Comparison of ENCODE assay signal across 13 mouse cellular contexts in the genomic region with DNA sequence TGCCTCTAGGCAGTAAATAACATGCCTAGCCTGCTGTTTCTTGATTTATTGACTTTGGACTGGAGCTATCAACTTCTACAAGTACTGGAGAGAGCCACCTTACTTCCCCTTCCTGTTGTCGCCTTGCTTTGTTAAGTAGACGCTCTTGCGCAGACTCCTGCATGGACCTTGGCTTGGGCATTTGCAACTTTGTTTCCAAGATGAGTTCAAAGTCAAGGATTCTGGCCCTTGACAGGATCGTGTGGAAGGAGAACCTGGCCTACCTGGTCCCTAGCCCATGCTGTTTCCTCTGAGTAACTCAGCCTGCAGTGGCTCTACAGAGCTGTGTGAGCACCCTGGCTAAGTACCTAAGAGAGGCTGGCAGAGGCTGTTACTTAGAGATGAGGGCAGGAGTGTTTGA. TPM values are rescaled to one million over a fixed set of nuclear protein-coding genes. Genes with fewer than 3 reads are reported as not detected.
DNase-seq lines count a peak whose midpoint lies in the region; ATAC-seq and TF ChIP-seq lines count a peak whose summit lies in the region.
"Had no signal": no experiment of that assay in that cellular context is flagged by ENCODE, and none has a peak within 500 bp of the region (broad histone marks: within the 10 kb centered on the region; RNA-seq: fewer than 3 reads in every experiment).

No protein-coding gene starts in this region.

- H3K9me3 ChIP-seq in liver, postnatal 0 days (ENCODE audit: low read length): no peaks in the 10 kb centered on the region
- H3K9me3 ChIP-seq in stomach, embryonic 16.5 days (replicated peaks; ENCODE audit: control insufficient read depth, low read length): no peaks in the 10 kb centered on the region
- H3K9me3 ChIP-seq: forebrain, embryonic 15.5 days; midbrain, embryonic 13.5 days had no signal

- no peaks in the 10 kb centered on the region for H3K27me3 ChIP-seq in liver, postnatal 0 days (ENCODE audit: insufficient read depth, low read length)
- H3K27me3 ChIP-seq in stomach, embryonic 16.5 days (ENCODE audit: control insufficient read depth, insufficient read depth, low read length): no peaks in the 10 kb centered on the region
- H3K27me3 ChIP-seq: forebrain, embryonic 15.5 days; midbrain, embryonic 13.5 days; Patski had no signal

- no peak for ATAC-seq in liver, postnatal 0 days
- ATAC-seq in stomach, embryonic 16.5 days (ENCODE audit: insufficient read depth, low FRiP score): no peak
- ATAC-seq: forebrain, embryonic 15.5 days; Patski had no signal

- TF ChIP-seq CTCF in layer of hippocampus, adult 2 months (conservative IDR thresholded peaks at IDR 0.05): no peak
- TF ChIP-seq CTCF in liver, postnatal 0 days (IDR thresholded peaks at IDR 0.05; ENCODE audit: low read depth): no peak

- peak overlapping the region; percentile 70; the same call in 1 of the 2 replicates for H3K27ac ChIP-seq in layer of hippocampus, adult 2 months
- H3K27ac ChIP-seq in liver, postnatal 0 days (ENCODE audit: low read depth): peak overlapping the region; percentile 61
- peak overlapping the region; percentile 60 for H3K27ac ChIP-seq in stomach, embryonic 16.5 days (ENCODE audit: low read length)
- H3K27ac ChIP-seq: forebrain, embryonic 15.5 days; midbrain, embryonic 13.5 days had no signal

- H3K9ac ChIP-seq in liver, postnatal 0 days (replicated peaks): no peak overlapping the region
- H3K9ac ChIP-seq in stomach, embryonic 16.5 days (ENCODE audit: low read length): no peak overlapping the region
- H3K9ac ChIP-seq: forebrain, embryonic 15.5 days; midbrain, embryonic 13.5 days had no signal

- DNase-seq in layer of hippocampus, adult 2 months (ENCODE audit: low spot score in 2 of 2): no peak
- DNase-seq in layer of hippocampus, postnatal 36 days: no peak
- DNase-seq in kidney, adult 9 months: peak; percentile 83
- no peak for DNase-seq in liver, postnatal 0 days
- DNase-seq in cerebellum, postnatal 10 days: no peak
- no peak for DNase-seq in right cerebral cortex, adult 18-20 months
- DNase-seq in natural killer cell, adult 2 months (ENCODE audit: low spot score in 2 of 2): no peak
- DNase-seq: cerebellum, adult 8-10 months had no signal

- H3K36me3 ChIP-seq in liver, postnatal 0 days (replicated peaks; ENCODE audit: insufficient read depth, low read length): no peaks in the 10 kb centered on the region
- no peaks in the 10 kb centered on the region for H3K36me3 ChIP-seq in stomach, embryonic 16.5 days (ENCODE audit: control insufficient read depth, insufficient read depth, low read length)
- H3K36me3 ChIP-seq: forebrain, embryonic 15.5 days; midbrain, embryonic 13.5 days had no signal

- H3K4me1 ChIP-seq in liver, postnatal 0 days (ENCODE audit: insufficient read depth): peaks cover 53% of the 10 kb centered on the region
- peaks cover 5% of the 10 kb centered on the region for H3K4me1 ChIP-seq in stomach, embryonic 16.5 days (ENCODE audit: control insufficient read depth, insufficient read depth, low read length)
- H3K4me1 ChIP-seq: midbrain, embryonic 13.5 days had no signal

- H3K4me3 ChIP-seq in layer of hippocampus, adult 2 months: no peak overlapping the region
- no peak overlapping the region for H3K4me3 ChIP-seq in liver, postnatal 0 days (ENCODE audit: low read depth, low read length)
- no peak overlapping the region for H3K4me3 ChIP-seq in stomach, embryonic 16.5 days (replicated peaks; ENCODE audit: low read length)
- H3K4me3 ChIP-seq: forebrain, embryonic 15.5 days; midbrain, embryonic 13.5 days had no signal

- 29% methylated on average over 4 of the region's 4 CpGs for WGBS in liver, postnatal 0 days (ENCODE audit: insufficient replicate concordance)
- 63% methylated on average over 4 of the region's 4 CpGs for WGBS in stomach, embryonic 16.5 days

- TF ChIP-seq EP300 in liver, postnatal 0 days (IDR thresholded peaks at IDR 0.05; ENCODE audit: low read depth): no peak

- H3K4me2 ChIP-seq in liver, postnatal 0 days (ENCODE audit: low read depth, low read length): no peak overlapping the region
- H3K4me2 ChIP-seq in stomach, embryonic 16.5 days (ENCODE audit: low read depth, low read length): no peak overlapping the region
- H3K4me2 ChIP-seq: forebrain, embryonic 15.5 days; midbrain, embryonic 13.5 days had no signal

RNA-seq across cellular contexts. Expression of a gene that starts 7.5 kb away (rescaled TPM):
- total RNA-seq in layer of hippocampus, adult 2 months (2021): 10 to 100 TPM; 89.7 to 90.5 TPM
- 100 to 1,000 TPM in 1 of 2 experiments, 10 to 100 TPM in 1; 79.5 to 104 TPM for total RNA-seq in layer of hippocampus, postnatal 36 days (2021)
- polyA plus RNA-seq in liver, postnatal 0 days (2015; fragmentation: Nextera tagmentation; extraction: Ambion mirVana): 34.0 and 35.4 TPM in 2 replicates
- 51.1 and 65.2 TPM in 2 replicates for polyA plus RNA-seq in stomach, embryonic 16.5 days (2015; fragmentation: Nextera tagmentation; extraction: Ambion mirVana)

RNA-seq across cellular contexts. Expression of a gene that starts 43.6 kb away (rescaled TPM):
- not detected for total RNA-seq in layer of hippocampus, adult 2 months (2021)
- total RNA-seq in layer of hippocampus, postnatal 36 days (2021): not detected
- polyA plus RNA-seq in liver, postnatal 0 days (2015; fragmentation: Nextera tagmentation; extraction: Ambion mirVana): 0.13 and 0.18 TPM in 2 replicates
- polyA plus RNA-seq in stomach, embryonic 16.5 days (2015; fragmentation: Nextera tagmentation; extraction: Ambion mirVana): 0.44 and 0.45 TPM in 2 replicates
- total RNA-seq: left cerebral cortex, postnatal 36 days had no signal
- polyA plus RNA-seq: forebrain, embryonic 15.5 days; Patski had no signal

RNA-seq across cellular contexts. Expression of a gene that starts 49.2 kb away (rescaled TPM):
- total RNA-seq in layer of hippocampus, adult 2 months (2021): 1 to 10 TPM; 1.7 to 1.9 TPM
- total RNA-seq in layer of hippocampus, postnatal 36 days (2021): 1 to 10 TPM; 1.1 to 2.1 TPM
- 1.3 and 1.5 TPM in 2 replicates for polyA plus RNA-seq in liver, postnatal 0 days (2015; fragmentation: Nextera tagmentation; extraction: Ambion mirVana)
- 10.9 and 14.8 TPM in 2 replicates for polyA plus RNA-seq in stomach, embryonic 16.5 days (2015; fragmentation: Nextera tagmentation; extraction: Ambion mirVana)

RNA-seq across cellular contexts. Expression of a gene that starts 50.4 kb away (rescaled TPM):
- total RNA-seq in layer of hippocampus, adult 2 months (2021): under 1 TPM; 0.18 to 0.34 TPM
- total RNA-seq in layer of hippocampus, postnatal 36 days (2021): under 1 TPM; 0.17 to 0.66 TPM
- polyA plus RNA-seq in liver, postnatal 0 days (2015; fragmentation: Nextera tagmentation; extraction: Ambion mirVana): 8.9 and 9.6 TPM in 2 replicates
- polyA plus RNA-seq in stomach, embryonic 16.5 days (2015; fragmentation: Nextera tagmentation; extraction: Ambion mirVana): 3.2 and 3.7 TPM in 2 replicates
